Mouse (Mus musculus) embryo, embryonic 11 days (tissue): Measurements from ENCODE around the gene Dnah7c.
"Not testable (repeated sequence)": the region's sequence is repeated elsewhere in the genome, so short reads cannot be mapped to it uniquely, and the experiment has no call there.

ENCODE experiments used
- DNase-seq: peaks from one replicate; pipeline ENCODE4 v3.0.0-alpha.2; 2015

The Dnah7c gene

GRCm38 (mm10) chr1:46425137-46425925 is at the start of gene Dnah7c:
Gene Dnah7c (plus strand): TSS chr1:46425592.
- peak; percentile 76 for DNase-seq

- DNase-seq = not testable (repeated sequence)
These were observed 44.8 kb upstream of the Dnah7c start for GRCm38 (mm10) chr1:46380641-46381040.

- DNase-seq = not testable (repeated sequence)
These were observed 30.6 kb upstream of the Dnah7c start for GRCm38 (mm10) chr1:46394681-46395297.

GRCm38 (mm10) chr1:46408324-46409115 is 16.9 kb upstream of the Dnah7c start:
- no peak for DNase-seq

GRCm38 (mm10) chr1:46414798-46415197 is 10.6 kb upstream of the Dnah7c start:
- DNase-seq = not testable (repeated sequence)

DNA sequence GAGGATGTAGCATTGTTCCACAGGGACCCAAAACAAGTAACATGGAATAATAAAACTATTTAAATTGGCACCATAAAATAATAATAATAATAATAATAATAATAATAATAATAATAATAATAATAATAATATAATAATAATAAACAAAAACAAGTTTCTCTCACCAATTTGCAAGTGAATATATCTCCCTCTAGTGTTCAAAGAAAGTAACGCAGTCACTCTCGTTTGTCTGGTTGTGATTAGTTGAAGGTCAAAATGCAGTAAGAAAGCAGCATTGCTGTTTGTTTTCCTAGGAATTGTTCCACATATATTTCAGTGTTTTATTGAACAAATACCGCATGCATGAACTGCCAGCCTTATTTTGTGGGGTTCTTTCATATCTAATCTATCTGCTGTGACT is 8.4 kb upstream of the Dnah7c start:
- DNase-seq = peak; percentile 57

GRCm38 (mm10) chr1:46418966-46419365 is 6.4 kb upstream of the Dnah7c start:
- DNase-seq = not testable (repeated sequence)

- DNase-seq = peak; percentile 10
These were observed 3.0 kb downstream of the Dnah7c start for GRCm38 (mm10) chr1:46428401-46428800.

DNA sequence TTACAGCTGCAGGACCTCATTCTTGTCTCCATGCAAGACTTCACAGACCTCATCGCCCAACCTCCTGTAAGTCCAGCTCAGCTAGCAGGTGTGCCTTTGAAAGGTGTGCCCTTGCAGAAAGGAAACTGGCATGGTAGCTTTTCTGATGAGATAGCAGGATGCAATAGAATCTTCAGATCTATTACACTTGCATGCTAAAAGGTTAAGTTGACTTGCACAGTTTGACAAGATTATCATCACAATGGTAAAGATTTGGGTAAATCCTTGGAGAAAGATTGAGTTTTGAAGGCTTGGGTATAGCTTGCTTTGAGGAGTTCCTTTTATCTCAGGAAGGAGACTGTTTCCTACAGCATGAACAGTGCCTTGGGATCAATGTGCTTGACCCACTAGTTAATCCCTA is 89.3 kb downstream of the Dnah7c start:
- not testable (repeated sequence) for DNase-seq

DNA sequence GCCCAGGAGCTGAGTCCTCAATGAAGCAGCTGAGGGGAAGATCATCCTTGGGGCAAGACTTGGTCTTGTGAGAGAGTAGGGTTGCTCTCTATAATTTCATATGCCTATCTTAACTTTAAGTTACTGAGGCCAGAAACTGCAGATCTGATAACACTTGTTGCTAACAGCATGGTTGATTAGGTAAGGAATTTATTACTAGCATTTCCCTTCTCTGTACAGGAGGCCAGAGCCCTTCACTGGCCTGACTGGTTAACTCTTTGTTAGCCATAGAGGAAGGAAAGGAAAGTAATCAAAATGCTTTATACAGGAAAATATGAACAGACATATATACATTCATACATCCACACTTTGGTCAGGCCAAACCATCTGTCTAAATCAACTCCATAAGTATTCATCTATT is 95.6 kb downstream of the Dnah7c start:
- no peak for DNase-seq

GRCm38 (mm10) chr1:46526537-46526936 is 101.1 kb downstream of the Dnah7c start:
- not testable (repeated sequence) for DNase-seq

- peak; percentile 16 for DNase-seq
These were observed 119.5 kb downstream of the Dnah7c start for GRCm38 (mm10) chr1:46544812-46545421.

GRCm38 (mm10) chr1:46580385-46580784 is 155.0 kb downstream of the Dnah7c start:
- DNase-seq = peak; percentile 29

DNA sequence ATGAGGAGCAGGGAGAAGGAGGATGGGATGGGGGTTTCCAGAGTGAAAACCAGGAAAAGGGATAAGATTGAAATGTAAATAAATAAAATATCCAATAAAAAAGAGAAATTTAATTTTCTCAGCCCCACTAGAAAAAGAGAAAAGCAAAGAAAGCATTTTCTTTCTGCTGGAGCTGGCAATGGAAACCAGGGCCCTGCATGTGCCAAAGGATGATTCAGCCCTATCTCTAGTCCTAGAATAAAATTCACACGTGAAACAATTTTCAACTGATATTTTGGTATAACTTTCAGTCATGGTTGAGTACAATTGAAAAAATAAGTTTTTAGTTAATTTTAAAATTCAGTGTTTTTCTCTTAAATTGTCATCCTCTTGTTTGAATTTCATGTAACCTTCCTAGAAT is 168.4 kb downstream of the Dnah7c start:
- DNase-seq = not testable (repeated sequence)

DNA sequence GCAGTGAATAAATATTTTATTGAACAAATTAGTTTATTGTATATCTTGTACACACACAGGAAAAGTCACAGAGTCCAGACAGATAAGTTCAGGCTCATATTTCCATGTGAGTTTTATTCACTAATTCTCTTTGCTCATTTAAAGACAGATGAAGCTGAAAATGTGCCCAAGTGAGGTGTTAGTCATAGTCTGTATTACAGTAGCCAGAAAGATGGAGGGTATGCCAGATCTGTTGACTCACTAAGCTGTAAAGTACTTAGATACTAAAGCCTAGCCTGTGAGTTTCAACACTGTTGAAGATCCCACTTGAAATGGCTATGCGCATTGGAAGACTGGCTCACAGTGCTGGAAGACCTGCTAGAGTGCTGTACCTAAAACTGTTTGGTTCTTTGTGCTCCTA is 171.0 kb downstream of the Dnah7c start:
- not testable (repeated sequence) for DNase-seq

DNA sequence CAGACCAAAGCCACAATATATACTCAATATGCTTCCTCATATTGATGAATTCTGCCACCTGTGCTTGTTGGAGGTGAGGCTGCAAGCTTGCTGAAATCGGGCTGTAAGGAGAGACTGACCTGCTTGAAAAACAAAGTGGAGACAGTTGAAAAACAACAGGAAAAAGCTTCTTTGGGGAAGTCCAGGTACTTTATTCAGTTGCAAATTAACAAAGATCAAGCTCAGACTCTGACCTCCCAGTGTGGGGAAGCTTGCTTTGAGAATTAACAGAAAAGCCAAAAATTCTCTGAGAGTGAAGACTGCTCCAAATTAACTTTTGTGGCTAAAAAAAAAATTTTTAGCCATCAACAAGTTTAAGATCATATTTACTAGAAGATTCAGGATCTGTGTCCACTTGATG is 194.9 kb downstream of the Dnah7c start:
- no peak for DNase-seq

DNA sequence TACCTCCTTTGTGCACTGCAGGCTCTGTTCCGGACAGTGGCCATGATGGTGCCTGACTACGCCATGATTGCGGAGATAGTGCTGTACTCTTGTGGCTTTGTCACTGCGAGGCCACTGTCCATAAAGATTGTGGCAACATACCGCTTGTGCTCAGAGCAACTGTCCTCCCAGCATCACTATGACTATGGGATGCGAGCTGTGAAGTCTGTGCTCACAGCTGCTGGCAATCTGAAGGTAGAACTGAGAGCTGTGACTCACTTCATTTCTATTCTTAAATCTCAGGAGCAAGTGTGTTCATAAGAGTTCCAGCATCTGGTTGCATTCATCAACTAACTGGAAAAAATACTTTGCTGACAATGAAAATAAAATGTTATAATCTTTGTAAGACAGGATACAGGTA is 200.5 kb downstream of the Dnah7c start:
- not testable (repeated sequence) for DNase-seq

GRCm38 (mm10) chr1:46649821-46650220 is 224.4 kb downstream of the Dnah7c start:
- DNase-seq = not testable (repeated sequence)

- not testable (repeated sequence) for DNase-seq
These were observed 227.3 kb downstream of the Dnah7c start for GRCm38 (mm10) chr1:46652721-46653120.

DNA sequence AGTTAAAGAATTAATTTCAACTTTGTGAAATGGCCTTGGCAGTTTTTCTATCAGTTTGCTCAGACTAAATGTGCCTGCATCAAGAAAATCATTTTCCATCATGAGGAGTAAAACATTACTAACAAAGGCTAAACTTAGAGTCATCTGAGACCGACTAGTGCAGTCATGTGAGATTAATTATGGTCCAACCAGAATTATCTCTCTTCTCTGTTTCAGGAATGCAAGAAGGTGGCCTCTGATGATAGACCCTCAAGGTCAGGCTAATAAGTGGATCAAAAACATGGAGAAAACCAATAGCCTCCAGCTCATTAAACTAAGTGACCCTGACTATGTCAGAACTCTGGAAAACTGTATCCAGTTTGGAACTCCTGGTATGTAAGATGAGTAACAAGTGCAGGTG is 299.4 kb downstream of the Dnah7c start:
- DNase-seq = not testable (repeated sequence)

GRCm38 (mm10) chr1:46725266-46725665 is 299.9 kb downstream of the Dnah7c start:
- DNase-seq = no peak

DNA sequence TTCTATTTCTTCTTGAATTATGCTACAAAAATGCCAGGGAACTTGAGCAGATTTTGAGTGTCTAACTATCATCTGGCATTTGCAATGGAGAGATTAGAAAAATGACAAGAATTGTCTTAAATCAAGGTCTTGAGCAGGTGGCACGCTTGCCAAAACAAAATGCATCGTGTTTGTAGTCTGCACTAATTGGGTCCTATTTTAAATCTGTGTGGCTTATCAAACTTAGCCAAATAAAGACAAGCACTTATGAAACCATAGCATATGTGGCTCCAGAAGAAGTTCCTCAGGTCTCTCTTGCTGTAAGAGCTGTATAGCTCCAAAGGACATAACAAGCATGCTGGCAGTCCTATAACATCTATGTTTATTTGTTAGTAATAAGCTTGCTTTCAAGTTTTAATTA is 300.3 kb downstream of the Dnah7c start:
- not testable (repeated sequence) for DNase-seq

- DNase-seq = not testable (repeated sequence)
These were observed 304.3 kb downstream of the Dnah7c start for GRCm38 (mm10) chr1:46729731-46730130.
